Mouse (Mus musculus) ES-E14 (cell line): ENCODE measurements around the gene Ak7. TPM values are rescaled to one million over a fixed set of nuclear protein-coding genes. Genes with fewer than 3 reads are reported as not detected.

ENCODE experiments used
- DNase-seq: peaks from one replicate; pipeline ENCODE4 v3.0.0-alpha.2; 2013; ENCODE audit warnings: low read depth, low spot score
- H3K27ac ChIP-seq: 2 replicates; pipeline ENCODE4 v1.5.1; 2012; ENCODE audit warnings: low read depth, mild to moderate bottlenecking, low read length, moderate library complexity, mixed read lengths; ENCODE audit not compliant: poor library complexity, insufficient read depth, severe bottlenecking
- H3K36me3 ChIP-seq: 2 replicates; pipeline ENCODE4 v1.6.1; 2012; ENCODE audit warnings: mild to moderate bottlenecking, low read length, moderate library complexity, mixed read lengths; ENCODE audit not compliant: control insufficient read depth, poor library complexity, insufficient read depth, severe bottlenecking
- H3K4me1 ChIP-seq, 2 experiments: fragments of 150-350 bp in 1 of 2; sonication (generic) in 1 of 2; 2 replicates each; pipeline ENCODE4 v1.6.1; 2012; ENCODE audit warnings: low read length in 2 of 2, mild to moderate bottlenecking in 1 of 2, mixed read lengths in 1 of 2; ENCODE audit not compliant: control insufficient read depth in 2 of 2, insufficient read depth in 2 of 2, poor library complexity in 1 of 2
- H3K4me3 ChIP-seq, 2 experiments: fragments of 150-350 bp in 1 of 2; sonication (generic) in 1 of 2; 2 replicates each; pipeline ENCODE4 v1.5.1; 2012; ENCODE audit warnings: low read length in 2 of 2, low read depth in 1 of 2, mild to moderate bottlenecking in 1 of 2, mixed read lengths in 1 of 2; ENCODE audit not compliant: insufficient read depth in 1 of 2, poor library complexity in 1 of 2, severe bottlenecking in 1 of 2
- H3K9ac ChIP-seq: 2 replicates; pipeline ENCODE4 v1.6.1; 2012; ENCODE audit warnings: low read depth, mild to moderate bottlenecking, low read length, mixed read lengths; ENCODE audit not compliant: poor library complexity, insufficient read depth, severe bottlenecking
- H3K9me3 ChIP-seq: fragments of 150-350 bp; sonication (generic); 2 replicates; pipeline ENCODE4 v1.6.1; 2012; ENCODE audit warnings: low read depth, mild to moderate bottlenecking, low read length; ENCODE audit not compliant: control insufficient read depth, insufficient read depth
- CHD2 ChIP-seq: IDR thresholded peaks from 2 replicates; pipeline ENCODE4 v1.6.1; 2014; ENCODE audit warnings: mild to moderate bottlenecking, low read depth, low read length, inconsistent platforms
- HCFC1 ChIP-seq: IDR thresholded peaks from 2 replicates; pipeline ENCODE4 v1.6.1; 2012; ENCODE audit warnings: low read length, inconsistent platforms, borderline replicate concordance; ENCODE audit not compliant: insufficient read depth
- MAFK ChIP-seq: IDR thresholded peaks from 2 replicates; pipeline ENCODE4 v1.6.1; 2014; ENCODE audit warnings: mild to moderate bottlenecking, low read depth, low read length, inconsistent platforms; ENCODE audit not compliant: insufficient read depth
- ZC3H11A ChIP-seq: IDR thresholded peaks from 2 replicates; pipeline ENCODE4 v1.6.1; 2012; ENCODE audit warnings: low read depth, mild to moderate bottlenecking, inconsistent platforms, low read length, borderline replicate concordance
- ZNF384 ChIP-seq: IDR thresholded peaks from 2 replicates; pipeline ENCODE4 v1.6.1; 2012; ENCODE audit warnings: low read depth, low read length, inconsistent platforms
- in situ Hi-C, 2 experiments: fragments of 600-800 bp; cut with MboI; formaldehyde crosslinking; loops; one replicate each; pipeline ENCODE4 v1.15.1; 2025; ENCODE audit warnings: low sequenced_read_pairs in 2 of 2, inconsistent platforms in 1 of 2; ENCODE audit not compliant: unreplicated experiment in 2 of 2
- total RNA-seq: library from RNA; depleted of rRNA; stranded (reverse); fragments of 300-350 nt; gene quantifications from 2 replicates; pipeline ENCODE4 v1.2.3, GENCODE M21; 2012

Ak7 gene
- total RNA-seq, 1 experiment = 6.5 TPM

- DNase-seq = no peak
- Histone ChIP-seq H3K4me1 (peaks cover 0 to 2% of the 10 kb centered on the region in 2 experiments; a peak in 2 of 4 replicates), H3K27ac (no peak overlapping the region), H3K36me3 (peaks cover 11% of the 10 kb centered on the region), H3K4me3 (no peak overlapping the region), H3K9me3 (no peaks in the 10 kb centered on the region), H3K9ac (no peak overlapping the region)
- TF ChIP-seq CHD2 (no peak), MAFK (no peak), HCFC1 (no peak), ZNF384 (no peak), ZC3H11A (no peak)
- in situ Hi-C loops = no loop called here
These were observed 100.4 kb downstream of the Ak7 start for GRCm38 (mm10) chr12:105806205-105806604.

DNA sequence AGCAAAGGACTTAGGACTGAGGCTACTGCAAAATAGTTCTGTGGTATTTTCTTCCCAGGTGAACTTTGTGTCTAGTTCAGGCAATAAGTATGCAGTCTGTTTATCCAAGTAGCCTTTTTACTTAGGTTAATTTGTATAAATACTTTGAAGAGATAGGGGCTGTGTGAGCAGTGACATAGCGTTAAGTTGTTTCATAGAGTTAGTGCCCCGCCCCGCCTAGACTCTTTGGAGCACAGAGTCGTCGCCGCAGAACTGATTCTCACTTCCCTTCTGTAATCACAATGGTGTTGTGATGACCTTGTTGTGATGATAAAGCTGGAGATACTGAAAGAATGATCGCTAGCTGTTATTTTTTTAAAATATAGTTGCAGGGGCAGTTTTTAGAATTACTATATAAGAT is 101.6 kb downstream of the Ak7 start:
- no peak overlapping the region for H3K9ac ChIP-seq
- no peak for DNase-seq
- H3K36me3 ChIP-seq = peaks cover 17% of the 10 kb centered on the region
- peaks cover 0 to 2% of the 10 kb centered on the region in 2 experiments; a peak in 2 of 4 replicates for H3K4me1 ChIP-seq
- no peak for TF ChIP-seq HCFC1
- TF ChIP-seq CHD2 = no peak
- no peak for TF ChIP-seq MAFK
- no peak for TF ChIP-seq ZNF384
- no peak for TF ChIP-seq ZC3H11A
- in situ Hi-C loops = no loop called here
- no peaks in the 10 kb centered on the region for H3K9me3 ChIP-seq
- H3K27ac ChIP-seq = no peak overlapping the region
- no peak overlapping the region for H3K4me3 ChIP-seq

- in situ Hi-C loops = no loop called here
- no peaks in the 10 kb centered on the region for H3K9me3 ChIP-seq
- H3K4me1 ChIP-seq = peaks cover 0 to 2% of the 10 kb centered on the region in 2 experiments; a peak in 2 of 4 replicates
- no peak overlapping the region for H3K4me3 ChIP-seq
- no peak for DNase-seq
- H3K36me3 ChIP-seq = peaks cover 20% of the 10 kb centered on the region
- H3K9ac ChIP-seq = no peak overlapping the region
- TF ChIP-seq ZNF384 (no peak), HCFC1 (no peak), MAFK (no peak), CHD2 (no peak)
- H3K27ac ChIP-seq = no peak overlapping the region
These were observed 103.2 kb downstream of the Ak7 start for GRCm38 (mm10) chr12:105808945-105809344.

- no peaks in the 10 kb centered on the region for H3K9me3 ChIP-seq
- H3K9ac ChIP-seq = no peak overlapping the region
- TF ChIP-seq HCFC1 = no peak
- TF ChIP-seq ZNF384 = no peak
- no peak for TF ChIP-seq ZC3H11A
- no peak for TF ChIP-seq MAFK
- no peak for TF ChIP-seq CHD2
- peaks cover 24% of the 10 kb centered on the region for H3K36me3 ChIP-seq
- in situ Hi-C loops = no loop called here
- H3K27ac ChIP-seq = no peak overlapping the region
- H3K4me3 ChIP-seq = no peak overlapping the region
- H3K4me1 ChIP-seq = peaks cover 0 to 3% of the 10 kb centered on the region in 2 experiments; a peak in 1 of 4 replicates
- no peak for DNase-seq
These were observed 104.8 kb downstream of the Ak7 start for GRCm38 (mm10) chr12:105810608-105811007.

GRCm38 (mm10) chr12:105813957-105814356 is 108.2 kb downstream of the Ak7 start:
- peaks cover 0 to 3% of the 10 kb centered on the region in 2 experiments; a peak in 1 of 4 replicates for H3K4me1 ChIP-seq
- H3K4me3 ChIP-seq = no peak overlapping the region
- no peak overlapping the region for H3K9ac ChIP-seq
- no peaks in the 10 kb centered on the region for H3K9me3 ChIP-seq
- no peak for DNase-seq
- in situ Hi-C loops = no loop called here
- peaks cover 29% of the 10 kb centered on the region for H3K36me3 ChIP-seq
- TF ChIP-seq HCFC1 = no peak
- H3K27ac ChIP-seq = no peak overlapping the region
